Mouse (Mus musculus) embryonic fibroblast, embryonic 13.5 days (primary cell): ENCODE results near the gene Katnb1. TPM values are rescaled to one million over a fixed set of nuclear protein-coding genes. Genes with fewer than 3 reads are reported as not detected.
A peak's percentile ranks its signal among the peaks of the same experiment; 100 is the strongest.

ENCODE experiments used
- H3K27ac ChIP-seq: 2 replicates; pipeline ENCODE4 v1.5.1; 2012; ENCODE audit warnings: low read length, control low read depth, inconsistent platforms; ENCODE audit not compliant: insufficient read depth
- H3K4me1 ChIP-seq: 2 replicates; pipeline ENCODE4 v1.6.1; 2011; ENCODE audit warnings: low read length; ENCODE audit not compliant: control insufficient read depth, insufficient read depth
- H3K4me3 ChIP-seq: 2 replicates; pipeline ENCODE4 v1.5.1; 2011; ENCODE audit warnings: mild to moderate bottlenecking, control low read depth, low read length; ENCODE audit not compliant: insufficient read depth
- CTCF ChIP-seq: IDR thresholded peaks from 2 replicates; pipeline ENCODE4 v1.5.1; 2011; ENCODE audit warnings: mild to moderate bottlenecking, control low read depth, low read length, moderate library complexity, borderline replicate concordance; ENCODE audit not compliant: insufficient read depth
- POLR2A ChIP-seq: IDR thresholded peaks from 2 replicates; pipeline ENCODE4 v1.6.1; 2011; ENCODE audit warnings: low read depth, mild to moderate bottlenecking, control low read depth, low read length, moderate library complexity
- polyA plus RNA-seq: library from polyadenylated mRNA; stranded (reverse); fragments of >200 nt; gene quantifications from 2 replicates; pipeline ENCODE4 v1.2.4, GENCODE M21; 2011; ENCODE audit warnings: low read depth; ENCODE audit not compliant: missing spikeins, insufficient read length

Katnb1 gene
- polyA plus RNA-seq, 1 experiment, result 9.0 TPM

DNA sequence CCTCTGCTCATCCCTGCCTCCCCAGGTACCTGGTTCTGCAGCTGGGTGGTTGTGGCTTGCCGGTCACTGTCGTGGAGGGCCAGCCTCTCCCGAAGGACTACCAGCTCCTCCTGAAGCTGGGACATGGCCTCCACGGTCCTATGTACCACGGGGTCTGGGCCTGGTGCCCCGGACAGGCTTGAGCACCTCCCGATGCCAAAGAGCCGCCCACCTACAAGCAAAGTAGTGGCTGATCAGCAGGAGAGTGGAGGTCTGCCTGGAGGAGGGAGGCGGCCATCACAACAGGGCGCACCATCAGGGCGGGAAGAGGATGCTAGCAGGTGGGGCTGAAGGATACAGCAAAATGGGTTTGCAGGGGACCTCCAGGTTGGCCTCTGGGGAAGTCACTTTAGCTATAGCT is 45.5 kb downstream of the Katnb1 start:
- Histone ChIP-seq H3K4me1 (no peaks in the 10 kb centered on the region), H3K4me3 (no peak overlapping the region), H3K27ac (no peak overlapping the region)
- TF ChIP-seq POLR2A (no peak), CTCF (no peak)

DNA sequence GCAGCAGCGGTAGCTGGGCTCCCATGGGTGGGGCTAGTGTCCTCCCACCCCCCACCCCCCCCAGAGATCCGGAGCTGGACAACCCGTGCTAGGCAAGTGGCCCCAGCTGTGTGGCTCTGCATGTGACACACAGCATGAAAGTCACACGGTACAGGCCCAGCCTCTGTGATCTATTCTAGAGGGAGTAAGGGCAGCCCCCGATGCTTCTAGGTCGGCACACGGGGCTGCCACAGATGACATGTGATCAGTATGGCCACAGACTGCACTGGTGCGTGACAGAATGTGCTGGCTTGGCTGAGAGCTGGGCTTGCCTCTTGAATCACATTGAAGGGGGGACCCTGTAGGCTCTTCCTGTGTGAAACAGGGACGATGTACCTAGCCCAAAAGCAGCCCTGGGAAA is 46.7 kb downstream of the Katnb1 start:
- Histone ChIP-seq H3K4me1 (no peaks in the 10 kb centered on the region), H3K4me3 (no peak overlapping the region), H3K27ac (no peak overlapping the region)
- no peak for TF ChIP-seq CTCF
- no peak for TF ChIP-seq POLR2A

DNA sequence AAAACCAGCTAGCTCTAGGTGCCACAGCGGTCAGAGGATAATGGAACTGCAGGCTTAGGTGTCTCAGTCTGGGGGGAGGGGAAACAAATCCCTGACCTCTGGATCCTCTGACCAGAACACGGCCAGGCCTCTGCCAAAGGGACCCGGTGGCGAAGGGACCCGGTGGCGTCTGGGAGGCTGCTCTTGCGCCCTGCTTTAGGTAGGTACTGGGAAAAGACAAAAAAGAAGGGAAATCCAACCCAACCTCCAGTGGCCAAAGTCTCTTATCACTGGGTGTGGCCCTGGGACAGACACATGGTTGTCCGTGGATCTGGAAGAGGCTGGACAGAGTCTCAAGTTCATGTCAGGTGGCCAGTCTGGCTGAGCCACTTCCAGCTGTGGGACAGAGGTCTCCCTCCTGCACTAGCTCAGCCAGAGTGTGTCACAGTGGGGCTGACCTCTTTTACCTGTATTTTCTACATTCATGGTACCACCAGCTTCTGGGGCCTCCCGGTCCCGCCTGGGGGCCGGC is 47.8 kb downstream of the Katnb1 start:
- Histone ChIP-seq H3K27ac (no peak overlapping the region), H3K4me1 (no peaks in the 10 kb centered on the region), H3K4me3 (no peak overlapping the region)
- TF ChIP-seq POLR2A (no peak), CTCF (no peak)

DNA sequence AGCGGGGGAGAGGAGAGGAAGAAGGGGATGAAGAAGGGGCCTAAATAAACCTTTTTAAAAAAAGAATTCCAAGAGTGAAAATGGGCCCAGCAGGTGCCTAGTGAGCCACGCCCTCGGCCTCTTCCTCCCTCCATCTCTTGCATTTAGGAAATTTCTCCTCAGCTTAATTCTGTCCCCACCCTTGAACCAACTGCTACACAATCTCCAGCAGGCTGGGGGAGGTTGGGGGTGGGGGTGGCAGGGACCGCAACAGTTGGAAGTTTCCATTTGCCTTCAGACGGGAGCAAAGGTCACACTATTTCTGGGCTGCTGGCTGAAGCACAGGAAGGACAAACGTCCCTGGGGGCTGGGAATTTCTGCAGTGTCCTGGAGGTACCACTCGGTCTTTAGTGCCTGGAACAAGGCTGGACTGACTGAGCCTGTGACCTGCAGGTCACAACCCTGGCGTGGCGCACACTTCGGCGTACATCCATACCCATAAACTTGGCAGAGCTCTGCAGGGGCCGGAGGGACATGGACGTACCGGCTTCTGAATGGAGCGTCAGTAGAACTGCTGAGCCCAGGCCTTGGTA is 50.1 kb downstream of the Katnb1 start:
- TF ChIP-seq CTCF (no peak), POLR2A (no peak)
- H3K4me1 ChIP-seq, result no peaks in the 10 kb centered on the region

DNA sequence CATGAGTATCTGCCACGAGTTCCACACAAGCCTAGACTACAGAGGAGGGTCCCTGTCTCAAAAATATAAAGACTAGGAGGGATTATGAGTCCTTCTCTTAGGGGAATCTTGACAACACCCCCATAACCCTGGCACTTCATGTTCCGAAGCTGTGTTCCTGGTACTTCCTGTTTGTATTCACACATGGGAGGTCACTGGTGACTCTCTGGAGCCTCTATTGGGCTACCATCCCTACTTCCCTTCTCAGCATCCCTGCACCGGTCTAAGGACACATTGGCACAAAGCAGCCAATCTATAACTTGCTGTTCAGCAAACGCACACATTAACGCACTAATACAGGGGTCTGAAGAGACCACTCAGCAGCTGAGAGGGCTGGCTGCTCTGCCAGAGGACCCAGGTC is 51.0 kb downstream of the Katnb1 start:
- no peak overlapping the region for H3K27ac ChIP-seq
- no peak for TF ChIP-seq POLR2A
- no peak for TF ChIP-seq CTCF

More for the DNA sequence above, 50.1 kb downstream of the Katnb1 start:
- Histone ChIP-seq H3K27ac (no peak overlapping the region), H3K4me3 (no peak overlapping the region)

DNA sequence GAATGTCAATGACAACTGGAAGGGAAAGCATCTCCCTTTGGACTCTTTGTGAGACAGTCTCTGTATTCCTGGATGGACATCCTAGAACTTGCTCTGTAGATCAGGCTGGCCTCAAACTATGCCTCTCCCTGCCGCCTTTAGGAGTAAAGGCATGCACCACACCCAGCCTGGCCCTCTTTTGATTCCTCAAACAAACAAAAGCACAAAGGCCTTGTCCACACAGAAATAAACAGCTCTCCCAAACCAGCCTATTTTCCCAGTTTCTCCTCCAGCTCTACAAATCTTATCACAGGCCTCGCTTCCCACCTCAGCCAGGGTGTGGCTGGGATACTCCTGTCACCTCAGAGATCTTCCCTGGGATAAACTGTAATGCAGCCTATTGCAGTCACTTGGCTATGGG is 53.2 kb downstream of the Katnb1 start:
- peaks cover 15% of the 10 kb centered on the region for H3K4me1 ChIP-seq
- H3K27ac ChIP-seq, result no peak overlapping the region
- H3K4me3 ChIP-seq, result no peak overlapping the region
- TF ChIP-seq CTCF (no peak), POLR2A (no peak)

More for the DNA sequence above, 51.0 kb downstream of the Katnb1 start:
- H3K4me1 ChIP-seq, result peaks cover 2% of the 10 kb centered on the region; the same call in 1 of the 2 replicates
- no peak overlapping the region for H3K4me3 ChIP-seq

DNA sequence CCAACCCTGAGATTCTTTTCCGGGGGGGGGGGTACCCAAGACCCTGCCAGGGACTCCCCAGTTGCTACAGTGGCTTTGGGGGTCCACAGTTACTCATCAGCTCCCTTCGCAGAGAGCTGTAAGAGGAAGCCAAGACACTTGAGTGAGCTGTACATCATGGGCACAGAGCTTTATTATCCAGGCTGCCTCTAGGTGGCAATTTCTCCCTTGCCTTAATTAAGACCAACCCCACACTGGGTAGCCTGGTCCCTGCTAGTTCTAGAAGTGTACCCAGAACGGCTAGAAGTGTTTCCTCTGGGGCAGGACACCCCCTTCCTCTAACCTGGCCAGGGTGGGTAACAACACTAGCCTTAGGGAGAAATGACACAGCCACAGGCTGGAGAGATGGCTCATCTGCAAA is 54.3 kb downstream of the Katnb1 start:
- TF ChIP-seq CTCF, result no peak
- TF ChIP-seq POLR2A, result no peak
- no peak overlapping the region for H3K4me3 ChIP-seq

DNA sequence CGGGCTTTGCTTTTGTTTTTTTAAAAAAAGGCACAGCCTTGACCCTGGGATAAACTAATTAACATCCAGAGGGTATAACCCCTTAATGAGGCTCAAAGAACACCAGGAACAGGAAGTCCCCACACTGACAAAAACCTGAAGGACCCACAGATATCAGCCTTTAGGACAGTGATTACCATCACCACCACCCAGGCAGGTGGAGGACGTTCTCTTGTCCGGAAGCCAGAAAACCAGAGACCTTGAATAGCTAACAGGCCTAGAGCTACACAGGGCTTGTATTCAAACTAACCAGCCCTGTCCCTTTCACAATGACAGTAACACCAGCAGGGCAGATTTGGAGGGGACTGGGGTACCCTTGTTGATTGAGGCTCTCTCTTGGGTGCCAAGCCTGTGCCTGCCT is 55.2 kb downstream of the Katnb1 start:
- H3K4me3 ChIP-seq, result no peak overlapping the region
- peaks cover 20% of the 10 kb centered on the region for H3K4me1 ChIP-seq
- no peak for TF ChIP-seq CTCF
- TF ChIP-seq POLR2A, result no peak

More for the DNA sequence above, 54.3 kb downstream of the Katnb1 start:
- H3K27ac ChIP-seq, result no peak overlapping the region
- H3K4me1 ChIP-seq, result peaks cover 15% of the 10 kb centered on the region

DNA sequence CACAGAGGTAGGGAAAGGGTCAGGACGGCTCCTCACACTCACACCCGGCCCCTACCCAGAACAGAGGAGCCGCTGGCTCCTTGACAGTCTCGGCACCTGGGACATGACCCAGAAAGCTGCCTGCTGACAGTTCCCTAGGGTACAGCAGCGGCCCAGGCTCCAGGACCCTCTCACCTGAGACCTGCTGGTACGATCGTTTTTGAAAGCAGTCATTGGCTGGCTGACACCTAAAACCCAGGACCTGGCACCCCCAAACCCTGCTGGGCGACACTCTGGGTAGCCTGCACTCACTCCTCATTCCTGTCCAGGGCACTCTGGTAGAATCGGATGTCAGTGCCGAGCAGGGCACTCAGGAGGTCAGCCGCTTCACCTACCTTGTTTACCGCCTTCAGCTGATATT is 56.2 kb downstream of the Katnb1 start:
- TF ChIP-seq POLR2A (no peak), CTCF (no peak)
- Histone ChIP-seq H3K4me3 (peak overlapping the region; percentile 14; the same call in 1 of the 2 replicates), H3K4me1 (peaks cover 21% of the 10 kb centered on the region), H3K27ac (no peak overlapping the region)

More for the DNA sequence above, 55.2 kb downstream of the Katnb1 start:
- H3K27ac ChIP-seq, result no peak overlapping the region

DNA sequence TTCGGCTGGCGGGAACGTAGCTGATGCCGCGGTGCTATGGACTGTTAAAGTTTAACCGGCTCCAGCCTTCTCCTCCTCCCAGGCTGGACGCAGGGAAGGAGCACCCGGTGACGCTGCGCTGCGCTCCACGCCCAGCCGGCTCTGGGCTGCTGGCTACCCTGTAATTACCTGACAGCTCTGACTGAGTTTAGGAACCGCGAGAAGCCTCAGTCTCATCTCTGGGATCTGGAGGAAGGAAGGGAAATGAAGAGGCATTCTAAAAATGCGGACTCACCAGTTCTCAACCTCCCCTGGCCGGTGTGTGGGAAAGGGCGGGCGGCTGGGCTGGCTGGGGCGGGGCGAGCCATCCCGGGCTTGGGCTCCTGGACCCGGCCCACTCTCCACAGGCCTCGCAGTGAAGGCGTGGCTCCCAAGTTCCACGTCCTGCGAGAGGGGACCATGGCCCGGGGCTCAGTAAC is 56.7 kb downstream of the Katnb1 start:
- TF ChIP-seq CTCF (no peak), POLR2A (no peak)
- Histone ChIP-seq H3K4me3 (peak overlapping the region; percentile 14; the same call in 1 of the 2 replicates), H3K27ac (no peak overlapping the region), H3K4me1 (peaks cover 21% of the 10 kb centered on the region)
